Mouse (Mus musculus) heart, embryonic 14.5 days (tissue): ENCODE measurements around the gene Fip1l1. TPM values are rescaled to one million over a fixed set of nuclear protein-coding genes. Genes with fewer than 3 reads are reported as not detected.

Experiments
- ATAC-seq: fragments of 200-750 bp; cut with Nextera tagmentation; 2 replicates; pipeline ENCODE4 v1.8.0; 2017; ENCODE audit warnings: low read depth, moderate TSS enrichment; ENCODE audit not compliant: insufficient number of reproducible peaks, insufficient read depth, low FRiP score
- H3K27ac ChIP-seq, 2 experiments: fragments of 200-500 bp in 1 of 2; fragments of 300-500 bp in 1 of 2; sonication (generic) in 1 of 2; replicated peaks in 1 of 2; 2 replicates each; pipeline ENCODE4 v1.5.1; 2012 to 2014; ENCODE audit warnings: low read depth in 2 of 2, low read length in 2 of 2, control low read depth in 1 of 2, mild to moderate bottlenecking in 1 of 2, mixed read lengths in 1 of 2; ENCODE audit not compliant: control insufficient read depth in 1 of 2, insufficient read depth in 1 of 2
- H3K27me3 ChIP-seq: fragments of 300-500 bp; sonication (generic); 2 replicates; pipeline ENCODE4 v1.6.1; 2014; ENCODE audit warnings: mild to moderate bottlenecking, low read length, control low read depth; ENCODE audit not compliant: control insufficient read depth, insufficient read depth
- H3K36me3 ChIP-seq: fragments of 300-500 bp; sonication (generic); 2 replicates; pipeline ENCODE4 v1.6.1; 2014; ENCODE audit warnings: mild to moderate bottlenecking, control low read depth, low read length, mixed read lengths; ENCODE audit not compliant: control insufficient read depth, insufficient read depth
- H3K4me1 ChIP-seq, 2 experiments: fragments of 200-500 bp in 1 of 2; fragments of 300-500 bp in 1 of 2; sonication (generic) in 1 of 2; 2 replicates each; pipeline ENCODE4 v1.6.1; 2012 to 2014; ENCODE audit warnings: low read length in 2 of 2, control low read depth in 1 of 2, mixed read lengths in 1 of 2; ENCODE audit not compliant: control insufficient read depth in 2 of 2, insufficient read depth in 2 of 2
- H3K4me2 ChIP-seq: fragments of 300-500 bp; sonication (generic); 2 replicates; pipeline ENCODE4 v1.6.1; 2014; ENCODE audit warnings: mild to moderate bottlenecking, low read length
- H3K4me3 ChIP-seq, 2 experiments: fragments of 200-500 bp in 1 of 2; fragments of 300-500 bp in 1 of 2; sonication (generic) in 1 of 2; 2 replicates each; pipeline ENCODE4 v1.5.1; 2012 to 2014; ENCODE audit warnings: low read length in 2 of 2, mild to moderate bottlenecking in 2 of 2, control low read depth in 1 of 2, low read depth in 1 of 2, moderate library complexity in 1 of 2; ENCODE audit not compliant: control insufficient read depth in 1 of 2, insufficient read depth in 1 of 2
- H3K9ac ChIP-seq: fragments of 300-500 bp; sonication (generic); 2 replicates; pipeline ENCODE4 v1.6.1; 2014; ENCODE audit warnings: mild to moderate bottlenecking, low read length
- H3K9me3 ChIP-seq: fragments of 300-500 bp; sonication (generic); 2 replicates; pipeline ENCODE4 v1.6.1; 2016; ENCODE audit warnings: low read length, control low read depth; ENCODE audit not compliant: control insufficient read depth
- WGBS: fragments of 180-500 bp; shearing (Covaris S2); extraction: QIAGEN DNeasy Blood & Tissue Kit; methylation state at CpG from one replicate; pipeline ENCODE4 v1.1.7; 2014; 5-methylcytosine and 5-hydroxymethylcytosine counted together
- polyA plus RNA-seq: library from polyadenylated mRNA; unstranded; fragments of >200 nt; fragmentation: Nextera tagmentation; extraction: Ambion mirVana; gene quantifications from 2 replicates; pipeline ENCODE4 v1.2.1, GENCODE M21; 2014

The Fip1l1 gene
- polyA plus RNA-seq, 1 experiment from 2014 or later, result 56.0 TPM

DNA sequence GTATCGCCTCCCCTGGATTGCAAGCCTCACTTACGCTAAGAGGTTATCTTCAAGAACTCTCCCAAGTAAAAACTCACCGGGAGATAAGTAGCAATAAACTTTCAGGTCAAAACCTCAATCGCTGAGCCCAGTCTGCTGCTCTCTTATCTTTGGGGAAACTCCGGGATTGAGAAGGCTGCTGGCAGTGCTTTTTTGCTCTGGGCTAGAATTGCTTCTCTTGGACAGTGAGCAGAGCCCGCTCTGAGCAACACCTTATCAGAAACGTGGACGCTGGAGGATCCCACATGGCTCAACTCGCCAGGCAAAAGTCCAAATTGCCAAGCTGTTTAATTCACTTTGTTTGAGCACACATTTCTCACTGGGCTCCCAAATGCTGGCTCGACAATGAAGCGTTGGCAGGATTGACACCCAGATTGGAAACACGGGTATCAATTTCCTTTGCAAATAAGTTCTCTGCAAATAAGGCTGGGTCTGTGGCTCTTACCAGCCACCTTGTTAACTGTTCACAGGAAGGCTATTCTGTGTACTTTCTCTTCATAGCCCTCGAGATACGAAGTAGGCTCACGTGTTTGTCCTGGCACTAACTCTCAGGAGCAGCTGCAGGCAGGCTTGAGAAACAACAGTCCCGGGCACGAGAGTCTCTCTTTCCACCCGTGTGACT is 78.4 kb downstream of the Fip1l1 start:
- Histone ChIP-seq H3K27me3 (0 out of 2 replicates have a peak, but pooled peaks cover 3% of the 10 kb centered on the region), H3K4me2 (peak overlapping the region; percentile 59), H3K9me3 (0 out of 2 replicates have a peak, but pooled peaks cover 4% of the 10 kb centered on the region), H3K27ac (peak overlapping the region; percentile 4 to 47; a peak in 3 of 4 replicates), H3K36me3 (no peaks in the 10 kb centered on the region), H3K4me3 (peak overlapping the region; percentile 16 to 17), H3K9ac (no peak overlapping the region; the same call in 1 of the 2 replicates), H3K4me1 (peaks cover 12 to 16% of the 10 kb centered on the region in 2 experiments)
- ATAC-seq, result 0 out of 2 replicates have a peak, but pooled peaks have one; percentile 64
- WGBS, result 7% methylated on average over 18 of the region's 18 CpGs

DNA sequence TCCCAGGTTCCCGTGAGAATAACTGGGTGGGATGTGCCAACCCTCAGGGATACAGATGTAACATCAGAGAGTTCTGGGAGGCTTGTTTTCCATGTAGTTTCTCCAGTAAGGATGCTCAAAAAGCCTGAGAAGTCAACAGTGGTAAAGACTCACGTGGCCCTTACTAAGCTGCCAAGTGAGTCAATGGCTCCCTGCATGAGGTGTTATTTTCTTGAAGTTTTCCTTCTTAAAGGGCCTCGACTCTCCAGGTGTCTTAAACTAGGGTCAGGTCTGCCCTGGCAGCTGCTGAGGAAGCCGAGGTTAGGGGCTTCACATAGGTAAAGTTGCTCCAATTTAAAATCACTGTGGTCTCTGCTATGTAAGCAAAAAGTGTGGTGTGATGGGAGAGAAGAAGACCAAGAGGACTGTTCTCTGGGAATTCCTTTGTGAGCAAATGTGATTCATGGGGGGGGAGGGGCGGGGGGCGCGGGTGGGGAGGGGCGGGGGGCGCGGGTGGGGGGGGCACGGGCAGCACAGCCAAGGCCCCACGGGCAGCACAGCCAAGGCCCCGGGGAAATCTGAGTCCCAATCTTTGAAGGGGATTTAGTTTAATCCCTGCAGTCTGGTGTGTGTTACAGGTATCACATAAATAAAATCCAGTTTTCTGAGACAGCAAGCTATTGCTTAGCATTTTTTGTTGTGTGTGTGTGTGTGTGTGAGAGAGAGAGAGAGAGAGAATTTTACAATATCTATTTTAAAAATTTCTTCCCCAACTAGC is 82.7 kb downstream of the Fip1l1 start:
- 59% methylated on average over 7 of the region's 13 CpGs for WGBS
- no peak for ATAC-seq
- no peak overlapping the region for H3K9ac ChIP-seq

DNA sequence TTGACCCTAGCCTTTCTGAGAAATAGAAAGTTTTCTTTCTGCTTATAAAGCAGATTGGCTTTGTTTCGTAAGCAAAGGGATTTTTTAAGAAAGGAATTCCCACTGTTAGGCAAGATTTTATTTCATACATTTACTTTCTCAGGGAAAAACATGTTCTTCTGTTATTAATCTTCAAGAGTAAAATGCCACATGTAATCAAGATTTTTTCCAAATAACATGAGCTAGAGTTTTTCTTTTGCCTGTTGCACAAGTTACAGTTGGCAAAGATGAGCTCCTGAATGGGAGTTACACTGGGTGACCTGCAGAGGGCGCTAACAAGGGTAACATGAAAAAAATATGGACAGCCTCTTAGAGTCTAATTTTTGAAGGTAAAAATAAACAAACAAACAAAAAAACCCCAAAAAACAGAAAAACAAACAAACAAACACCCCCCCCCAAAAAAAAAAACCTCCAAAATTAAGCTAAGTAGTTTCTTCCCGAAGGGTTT is 83.4 kb downstream of the Fip1l1 start:
- no peak overlapping the region for H3K4me3 ChIP-seq
- WGBS, result 73% methylated on average over 3 of the region's 3 CpGs
- ATAC-seq, result no peak
- H3K36me3 ChIP-seq, result no peaks in the 10 kb centered on the region
- H3K9ac ChIP-seq, result no peak overlapping the region
- no peak overlapping the region for H3K27ac ChIP-seq
- peaks cover 14 to 21% of the 10 kb centered on the region in 2 experiments for H3K4me1 ChIP-seq
- 0 out of 2 replicates have a peak, but pooled peaks cover 3% of the 10 kb centered on the region for H3K27me3 ChIP-seq
- H3K4me2 ChIP-seq, result no peak overlapping the region
- H3K9me3 ChIP-seq, result no peaks in the 10 kb centered on the region

More for the DNA sequence above, 82.7 kb downstream of the Fip1l1 start:
- H3K4me1 ChIP-seq, result peaks cover 20 to 27% of the 10 kb centered on the region in 2 experiments
- H3K9me3 ChIP-seq, result no peaks in the 10 kb centered on the region
- no peaks in the 10 kb centered on the region for H3K36me3 ChIP-seq
- no peak overlapping the region for H3K4me3 ChIP-seq
- H3K27ac ChIP-seq, result no peak overlapping the region
- H3K27me3 ChIP-seq, result 0 out of 2 replicates have a peak, but pooled peaks cover 3% of the 10 kb centered on the region
- no peak overlapping the region for H3K4me2 ChIP-seq

DNA sequence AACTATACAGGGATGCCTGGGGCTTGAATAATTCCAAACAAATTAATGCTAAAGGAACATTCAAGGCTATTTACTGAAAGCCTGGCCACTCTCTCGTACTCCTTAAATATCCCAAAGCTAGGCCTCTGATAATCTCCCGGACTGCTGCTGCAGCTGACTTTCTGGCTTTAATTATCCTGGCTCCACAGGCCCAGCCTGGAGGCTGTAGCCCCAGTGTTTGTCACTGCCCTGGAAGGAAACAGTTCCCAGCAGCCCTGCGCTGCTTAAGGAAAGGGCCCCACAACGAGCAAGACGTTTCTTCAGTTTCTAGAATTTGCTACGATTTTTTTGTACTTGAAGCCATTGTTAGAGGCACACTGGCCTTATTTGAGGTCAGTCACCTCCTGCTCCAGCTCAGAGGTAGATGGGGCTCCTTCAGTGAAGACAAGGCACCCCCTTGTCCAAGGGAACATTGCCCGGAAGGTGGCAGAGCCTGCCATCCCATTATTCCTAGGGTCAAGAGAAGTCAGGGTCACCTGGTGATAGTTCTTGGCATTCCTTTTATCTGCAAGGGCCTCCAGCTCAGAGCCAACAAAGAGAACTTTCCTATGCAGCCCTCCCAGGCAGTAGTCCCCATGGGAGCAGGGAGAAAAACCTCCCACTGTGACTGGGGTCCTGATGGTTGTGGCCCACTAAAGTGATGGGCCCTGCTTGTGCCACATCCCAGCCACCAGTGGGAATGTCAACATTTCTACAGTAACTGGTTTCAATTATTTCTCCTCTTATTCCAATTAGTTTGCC is 86.6 kb downstream of the Fip1l1 start:
- WGBS, result 34% methylated on average over 7 of the region's 7 CpGs
- peaks cover 14 to 24% of the 10 kb centered on the region in 2 experiments for H3K4me1 ChIP-seq
- H3K36me3 ChIP-seq, result no peaks in the 10 kb centered on the region
- no peak overlapping the region for H3K4me3 ChIP-seq
- H3K27me3 ChIP-seq, result no peaks in the 10 kb centered on the region
- H3K4me2 ChIP-seq, result no peak overlapping the region
- peak overlapping the region; percentile 39 to 55; a peak in 3 of 4 replicates for H3K27ac ChIP-seq
- 0 out of 2 replicates have a peak overlapping the region, but pooled peaks have one; percentile 8 for H3K9ac ChIP-seq
- no peaks in the 10 kb centered on the region for H3K9me3 ChIP-seq
- ATAC-seq, result no peak

DNA sequence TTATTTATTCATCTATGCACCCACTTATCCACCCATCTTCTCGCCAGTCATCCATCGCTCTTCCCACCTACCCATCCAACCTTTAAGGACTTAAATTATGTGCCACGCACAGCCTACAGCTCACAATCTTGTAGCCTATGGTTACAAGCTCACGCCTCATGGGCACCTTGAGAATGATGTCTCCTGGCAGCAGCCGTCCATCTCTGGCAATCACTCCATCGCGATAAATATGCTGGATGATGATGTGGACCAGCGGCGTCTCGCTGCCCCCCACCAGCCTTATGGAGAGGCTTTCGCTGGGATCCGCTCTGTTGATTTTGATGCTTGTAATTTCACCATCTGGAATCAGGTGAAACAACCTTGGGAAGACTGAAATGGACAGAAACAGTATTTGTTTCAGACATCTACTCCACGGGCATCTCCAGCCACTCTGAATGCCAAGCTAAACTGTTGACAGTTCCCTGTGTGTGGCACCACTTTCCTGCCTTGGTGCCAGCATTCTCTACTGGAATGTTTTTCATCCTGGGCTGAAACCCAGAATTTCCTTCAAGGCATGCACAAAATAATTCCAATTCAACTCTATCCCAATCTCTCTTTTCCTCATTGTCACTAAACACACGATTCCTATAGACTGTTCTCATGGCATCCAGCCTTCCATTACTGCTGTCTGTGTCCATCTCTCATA is 88.2 kb downstream of the Fip1l1 start:
- ATAC-seq, result no peak
- H3K4me2 ChIP-seq, result no peak overlapping the region
- 89% methylated on average over 14 of the region's 14 CpGs for WGBS
- no peaks in the 10 kb centered on the region for H3K27me3 ChIP-seq
- peaks cover 14 to 24% of the 10 kb centered on the region in 2 experiments for H3K4me1 ChIP-seq
- H3K9ac ChIP-seq, result no peak overlapping the region
- H3K9me3 ChIP-seq, result no peaks in the 10 kb centered on the region
- no peaks in the 10 kb centered on the region for H3K36me3 ChIP-seq
- no peak overlapping the region for H3K4me3 ChIP-seq
- H3K27ac ChIP-seq, result no peak overlapping the region

DNA sequence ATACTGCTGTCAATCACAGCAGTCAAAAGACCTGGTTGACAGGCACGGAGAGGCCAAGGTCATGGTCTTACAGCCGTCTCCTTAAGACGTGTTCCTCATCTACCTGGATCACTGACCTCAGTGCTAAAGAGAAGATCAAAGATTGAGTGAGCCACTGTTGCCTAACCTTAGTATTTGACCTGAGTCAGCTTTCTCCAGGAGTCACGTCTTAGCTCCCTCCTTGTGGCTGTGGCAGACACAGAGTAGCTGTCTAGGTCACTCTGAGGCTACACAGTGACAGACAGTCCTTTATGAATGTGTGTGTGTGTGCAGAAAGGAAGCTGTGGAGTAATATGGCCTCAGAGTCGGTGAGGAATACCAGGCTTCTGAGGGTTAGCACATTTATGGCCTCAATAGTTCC is 89.1 kb downstream of the Fip1l1 start:
- Histone ChIP-seq H3K4me1 (peaks cover 16 to 29% of the 10 kb centered on the region in 2 experiments), H3K9ac (no peak overlapping the region), H3K27ac (no peak overlapping the region), H3K9me3 (no peaks in the 10 kb centered on the region), H3K36me3 (no peaks in the 10 kb centered on the region), H3K27me3 (no peaks in the 10 kb centered on the region), H3K4me2 (no peak overlapping the region), H3K4me3 (no peak overlapping the region)
- 38% methylated on average over 5 of the region's 5 CpGs for WGBS
- ATAC-seq, result no peak

DNA sequence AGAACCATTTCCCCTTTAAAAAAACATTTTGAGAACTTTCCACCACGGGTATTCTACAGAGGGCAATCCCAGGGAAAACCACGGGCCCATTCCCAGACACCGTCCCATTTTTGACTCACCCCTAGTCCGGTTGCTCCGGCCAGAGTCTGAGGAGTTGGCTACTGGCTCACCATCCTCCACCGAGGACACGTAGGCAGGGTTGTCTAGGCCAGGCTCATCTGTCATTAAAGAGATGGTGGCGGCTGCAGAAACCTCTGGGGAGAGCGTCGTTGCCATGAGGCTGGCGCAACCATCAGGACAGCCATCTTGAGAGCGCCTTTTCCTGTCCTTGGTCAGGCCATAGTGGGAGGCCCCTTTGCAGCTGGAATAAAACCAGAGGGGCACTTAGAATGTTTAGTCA is 92.8 kb downstream of the Fip1l1 start:
- no peaks in the 10 kb centered on the region for H3K9me3 ChIP-seq
- no peak for ATAC-seq
- no peaks in the 10 kb centered on the region for H3K27me3 ChIP-seq
- no peak overlapping the region for H3K4me2 ChIP-seq
- no peak overlapping the region for H3K9ac ChIP-seq
- no peaks in the 10 kb centered on the region for H3K36me3 ChIP-seq
- 91% methylated on average over 12 of the region's 12 CpGs for WGBS
- H3K4me3 ChIP-seq, result no peak overlapping the region
- no peak overlapping the region for H3K27ac ChIP-seq
- peaks cover 7 to 15% of the 10 kb centered on the region in 2 experiments for H3K4me1 ChIP-seq
